Mouse (Mus musculus): ENCODE measurements around the gene Ptges3l. TPM values are rescaled to one million over a fixed set of nuclear protein-coding genes. Genes with fewer than 3 reads are reported as not detected.
"Not testable (repeated sequence)": the region's sequence is repeated elsewhere in the genome, so short reads cannot be mapped to it uniquely, and the experiment has no call there.

Gene Ptges3l
- 4.1 and 6.6 TPM in 2 replicates for polyA plus RNA-seq (2012; rRNA removed)

GRCm38 (mm10) chr11:101424925-101425813 lies at the start of gene Ptges3l, which contains the start of gene Rundc1:
Gene Ptges3l (minus strand): TSS chr11:101425333.
Gene Rundc1 (plus strand): TSS chr11:101425085.
- DNase-seq (ENCODE audit: extremely low spot score in 1 of 2, low spot score in 1 of 2), result peak; percentile 94 to 99

GRCm38 (mm10) chr11:101474298-101474697 lies 49.2 kb upstream of the Ptges3l start:
- DNase-seq (ENCODE audit: extremely low spot score in 1 of 2, low spot score in 1 of 2), result no peak

GRCm38 (mm10) chr11:101473686-101474085 lies 48.6 kb upstream of the Ptges3l start:
- not testable (repeated sequence) for DNase-seq (ENCODE audit: extremely low spot score in 1 of 2, low spot score in 1 of 2)

GRCm38 (mm10) chr11:101472336-101472735 lies 47.2 kb upstream of the Ptges3l start:
- no peak for DNase-seq (ENCODE audit: extremely low spot score in 1 of 2, low spot score in 1 of 2)

- no peak for DNase-seq (ENCODE audit: extremely low spot score in 1 of 2, low spot score in 1 of 2)
Observed at GRCm38 (mm10) chr11:101471926-101472325, 46.8 kb upstream of the Ptges3l start.

- DNase-seq (ENCODE audit: extremely low spot score in 1 of 2, low spot score in 1 of 2), result no peak
Observed at GRCm38 (mm10) chr11:101470206-101470605, 45.1 kb upstream of the Ptges3l start.

GRCm38 (mm10) chr11:101469155-101469554 lies 44.0 kb upstream of the Ptges3l start:
- no peak for DNase-seq (ENCODE audit: extremely low spot score in 1 of 2, low spot score in 1 of 2)

- no peak for DNase-seq (ENCODE audit: extremely low spot score in 1 of 2, low spot score in 1 of 2)
Observed at GRCm38 (mm10) chr11:101468731-101469130, 43.6 kb upstream of the Ptges3l start.

GRCm38 (mm10) chr11:101468263-101468688 lies 43.1 kb upstream of the Ptges3l start:
- DNase-seq (ENCODE audit: extremely low spot score in 1 of 2, low spot score in 1 of 2), result no peak

- peak; percentile 41 to 81 for DNase-seq (ENCODE audit: extremely low spot score in 1 of 2, low spot score in 1 of 2)
Observed at GRCm38 (mm10) chr11:101467477-101468262, 42.5 kb upstream of the Ptges3l start.

GRCm38 (mm10) chr11:101466552-101466950 lies 41.4 kb upstream of the Ptges3l start:
- not testable (repeated sequence) for DNase-seq (ENCODE audit: extremely low spot score in 1 of 2, low spot score in 1 of 2)

GRCm38 (mm10) chr11:101465869-101466551 lies 40.9 kb upstream of the Ptges3l start, which contains the start of gene Vat1:
Gene Vat1 (minus strand): TSS chr11:101466230.
- DNase-seq (ENCODE audit: extremely low spot score in 1 of 2, low spot score in 1 of 2), result peak in 1 of 2 experiments; percentile 63

- no peak for DNase-seq (ENCODE audit: extremely low spot score in 1 of 2, low spot score in 1 of 2)
Observed at GRCm38 (mm10) chr11:101465101-101465868, 40.2 kb upstream of the Ptges3l start.

- no peak for DNase-seq (ENCODE audit: extremely low spot score in 1 of 2, low spot score in 1 of 2)
Observed at GRCm38 (mm10) chr11:101464211-101465100, 39.3 kb upstream of the Ptges3l start, which contains the start of gene Rnd2. Gene Rnd2 (plus strand): TSS chr11:101464999.

- DNase-seq (ENCODE audit: extremely low spot score in 1 of 2, low spot score in 1 of 2), result no peak
Observed at GRCm38 (mm10) chr11:101462583-101463440, 37.7 kb upstream of the Ptges3l start.

GRCm38 (mm10) chr11:101462141-101462540 lies 37.0 kb upstream of the Ptges3l start:
- DNase-seq (ENCODE audit: extremely low spot score in 1 of 2, low spot score in 1 of 2), result no peak

- DNase-seq (ENCODE audit: extremely low spot score in 1 of 2, low spot score in 1 of 2), result no peak
Observed at GRCm38 (mm10) chr11:101460321-101460720, 35.2 kb upstream of the Ptges3l start.

- no peak for DNase-seq (ENCODE audit: extremely low spot score in 1 of 2, low spot score in 1 of 2)
Observed at GRCm38 (mm10) chr11:101459716-101460115, 34.6 kb upstream of the Ptges3l start.
